Mouse (Mus musculus): ENCODE measurements around the gene Pfkp.

The Pfkp gene

DNA sequence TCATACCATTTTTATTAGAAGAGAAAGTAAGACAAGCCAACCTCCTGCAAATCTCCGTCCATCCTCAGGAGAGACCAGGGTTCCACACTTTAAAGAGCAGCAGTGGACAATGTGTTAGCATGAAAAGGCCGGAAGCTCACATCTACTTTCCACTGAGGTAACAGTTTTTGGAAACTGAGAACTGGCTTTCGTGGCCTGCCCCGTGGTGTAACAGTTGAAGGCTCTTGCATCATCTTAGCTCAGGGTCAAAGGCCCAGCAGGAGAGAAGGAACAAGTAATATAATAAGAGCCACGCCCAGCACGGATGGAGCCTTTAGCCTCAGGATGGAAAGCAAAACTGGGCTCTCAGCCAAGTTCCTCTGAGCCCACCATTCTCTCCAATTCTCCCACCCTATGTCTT, 12.1 kb downstream of the Pfkp start:
- no peak for DNase-seq

DNA sequence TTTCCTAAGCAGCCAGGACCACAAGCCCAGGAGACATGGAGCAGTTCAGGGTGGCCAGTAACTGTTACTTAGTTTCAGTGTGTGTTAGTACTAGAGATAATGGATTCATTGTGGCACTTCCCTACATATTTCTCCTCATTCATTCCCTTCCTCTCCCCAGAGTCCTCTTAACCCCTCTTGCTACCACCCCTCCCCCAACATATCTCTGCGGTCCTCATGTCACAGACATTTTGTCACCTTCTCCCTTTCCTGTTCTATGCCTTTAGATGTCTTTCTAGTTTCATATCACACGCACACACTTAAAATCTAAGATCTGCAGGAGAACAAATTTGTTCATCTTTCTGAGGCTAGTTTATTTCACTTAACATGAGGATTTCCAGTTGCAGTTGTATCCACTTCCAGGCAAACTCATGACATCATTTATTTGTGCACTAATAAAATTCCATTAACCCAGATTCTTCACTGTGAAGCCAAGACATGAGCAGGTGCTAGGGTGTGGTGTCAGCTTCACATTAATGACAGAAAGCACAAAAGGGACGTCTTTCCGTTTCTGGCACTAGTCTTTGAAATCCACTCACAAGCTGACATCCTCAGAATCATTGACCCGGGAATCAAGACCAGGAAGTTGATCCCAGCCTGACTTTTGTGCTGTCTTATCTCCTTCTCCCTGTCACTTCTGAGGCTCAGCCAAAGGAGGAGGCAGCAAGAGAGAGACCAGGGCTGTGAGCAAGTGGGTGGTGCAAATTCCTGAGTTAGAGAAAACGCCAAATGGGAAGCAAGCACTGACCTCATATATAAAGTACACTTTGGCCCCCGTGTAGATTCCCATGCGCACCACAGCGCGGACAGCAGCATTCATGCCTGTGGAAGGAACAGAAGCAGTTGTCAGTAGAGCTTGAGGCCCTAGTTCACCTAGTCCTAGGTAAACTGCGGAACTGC, 13.2 kb downstream of the Pfkp start:
- no peak for DNase-seq

DNA sequence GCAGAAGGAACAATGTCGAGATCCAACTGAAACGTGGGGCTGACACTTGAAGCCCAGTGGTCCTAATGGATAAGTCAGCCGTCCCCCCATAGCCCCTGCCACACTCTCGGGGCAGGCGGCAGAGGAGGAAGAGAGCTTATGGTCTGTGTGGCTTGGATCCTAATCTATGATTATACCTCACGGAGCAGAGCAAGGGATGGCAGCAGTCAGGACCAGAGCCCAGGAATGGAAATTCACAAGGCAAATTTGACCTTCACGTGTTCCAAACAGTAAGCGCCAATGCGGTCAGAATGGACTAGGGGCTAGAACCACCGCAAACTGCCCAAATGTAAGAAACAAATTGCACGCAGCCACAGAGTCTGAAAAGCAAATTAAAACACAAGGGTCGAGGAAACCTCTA, 14.5 kb downstream of the Pfkp start:
- no peak for DNase-seq

DNA sequence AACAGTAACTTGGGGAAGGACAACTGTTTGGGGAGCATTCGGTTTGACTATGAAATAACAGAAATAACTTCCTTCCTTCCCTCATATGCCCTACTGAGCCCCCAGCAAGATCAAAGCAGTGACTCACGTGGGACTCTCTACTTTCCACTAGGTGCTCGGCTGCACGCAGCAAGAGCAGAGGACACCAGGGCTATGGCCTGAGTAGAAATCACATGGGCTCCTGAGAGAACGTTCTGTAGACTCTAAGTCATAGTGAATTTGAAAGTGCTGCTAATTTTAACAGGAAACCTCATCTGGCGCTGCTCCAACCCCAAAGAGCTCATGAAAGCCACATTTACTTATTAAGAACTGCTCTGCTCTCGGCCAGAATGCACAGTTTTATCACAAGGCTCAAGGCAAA, 15.1 kb downstream of the Pfkp start:
- no peak for DNase-seq

DNA sequence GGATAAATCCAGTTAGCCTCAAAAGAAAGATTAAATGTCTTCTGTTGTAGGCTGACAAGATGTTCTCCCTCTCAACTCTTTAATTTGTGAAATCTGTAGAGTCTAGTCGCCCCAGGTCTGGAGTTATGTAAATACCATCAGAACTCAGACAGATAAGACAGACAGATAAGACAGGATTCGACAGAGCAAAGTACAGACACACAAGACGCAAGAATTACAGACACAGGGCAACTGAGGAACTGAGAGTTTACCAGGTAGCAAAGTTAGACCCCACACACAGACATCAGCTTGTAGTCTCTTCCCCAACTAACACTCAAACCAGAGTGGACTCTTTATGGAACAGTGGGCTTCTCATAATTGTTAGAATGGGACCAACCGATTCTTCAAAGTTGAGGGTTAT, 15.6 kb downstream of the Pfkp start:
- DNase-seq, result no peak

DNA sequence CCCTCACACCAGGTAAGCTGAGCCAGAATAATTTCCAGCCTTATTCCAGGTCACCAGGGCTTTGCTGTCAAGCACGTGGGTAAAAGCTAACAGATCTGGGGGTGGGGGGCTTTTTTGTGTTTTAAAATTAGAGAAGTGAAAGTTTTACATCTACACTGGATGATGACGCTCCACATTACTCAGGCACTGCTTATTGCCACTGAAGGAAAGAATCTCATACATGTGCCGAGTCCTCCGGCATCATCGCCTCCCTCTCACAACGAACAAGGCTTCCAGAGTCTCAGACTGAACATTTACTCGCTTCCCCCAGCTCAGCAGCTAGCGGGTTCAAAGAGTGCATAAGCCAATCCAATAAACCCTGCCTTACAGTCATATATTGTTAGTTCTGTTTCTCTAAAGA, 16.1 kb downstream of the Pfkp start:
- no peak for DNase-seq

DNA sequence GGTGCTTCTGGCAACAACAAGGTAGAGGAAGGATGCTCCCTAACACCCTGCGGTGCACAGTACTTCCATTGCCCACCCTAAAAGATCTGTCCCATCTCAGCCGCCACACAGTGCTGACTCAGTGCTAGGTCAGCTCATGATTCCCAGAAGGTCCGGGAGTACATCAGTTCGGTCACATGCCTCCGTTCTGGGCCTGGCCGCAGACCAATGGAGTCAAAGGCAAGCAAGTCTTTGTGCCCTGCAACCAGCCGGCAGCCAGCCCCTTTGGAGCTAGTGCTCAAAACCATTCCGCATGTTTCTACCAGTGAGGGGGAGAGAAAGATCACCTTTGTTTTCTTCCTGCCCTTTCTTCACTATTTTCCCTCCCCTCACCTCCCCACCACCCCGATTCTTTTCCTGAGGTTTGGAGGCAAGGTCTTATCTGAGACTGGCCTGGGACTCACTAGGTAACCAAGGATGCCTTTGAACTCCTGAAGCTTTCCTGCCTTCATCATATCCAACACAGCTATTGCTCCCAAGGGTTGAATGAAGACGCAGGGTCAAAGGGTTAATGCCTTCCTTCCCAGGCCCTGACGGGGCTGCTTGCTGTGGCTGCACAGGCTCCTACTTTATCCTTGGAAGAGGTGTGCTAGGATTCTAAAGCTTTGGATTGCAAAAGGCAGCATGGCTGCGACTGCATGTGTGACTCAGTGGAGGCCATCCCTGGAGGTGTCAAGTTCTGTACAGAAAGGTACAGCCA, 16.6 kb downstream of the Pfkp start:
- DNase-seq, result peak; percentile 36

DNA sequence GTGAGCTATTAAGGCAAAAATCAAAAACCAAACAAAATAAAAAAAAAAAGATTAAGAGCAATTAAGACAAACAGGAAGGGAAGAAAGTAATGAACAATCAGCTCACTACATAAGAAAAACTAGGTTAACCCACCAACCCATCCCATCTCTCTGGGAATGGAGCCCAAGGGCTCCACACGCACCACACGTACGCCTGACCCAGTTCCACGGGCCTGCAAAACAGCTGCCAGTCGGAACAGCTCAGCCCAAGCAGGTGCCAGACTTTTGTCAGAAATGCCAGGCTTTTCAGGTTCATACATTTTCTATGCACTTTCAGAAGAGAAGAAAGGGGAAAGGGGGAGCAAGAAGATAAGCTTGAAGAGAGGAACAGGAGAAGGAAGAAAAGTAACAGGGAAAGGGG, 17.9 kb downstream of the Pfkp start:
- DNase-seq, result no peak

DNA sequence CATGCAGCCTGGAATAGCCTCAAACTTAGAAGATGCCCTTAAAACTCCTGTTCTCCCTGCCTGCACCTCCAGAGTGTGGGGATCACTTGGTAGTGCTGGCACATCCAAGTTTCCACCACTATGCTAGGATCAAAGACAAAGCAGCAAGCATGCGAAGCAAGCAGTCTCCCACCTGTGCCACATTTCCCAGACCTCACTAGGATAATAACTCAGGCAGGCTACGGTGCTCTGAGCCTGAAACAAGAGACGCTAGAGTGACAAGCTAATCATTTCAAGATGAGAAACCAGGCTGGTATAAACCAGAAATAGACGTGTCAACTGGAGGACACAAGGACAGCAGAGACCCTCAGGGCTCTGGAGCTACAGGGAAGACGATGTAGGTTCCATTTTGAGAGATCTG, 18.6 kb downstream of the Pfkp start:
- DNase-seq, result peak; percentile 52

DNA sequence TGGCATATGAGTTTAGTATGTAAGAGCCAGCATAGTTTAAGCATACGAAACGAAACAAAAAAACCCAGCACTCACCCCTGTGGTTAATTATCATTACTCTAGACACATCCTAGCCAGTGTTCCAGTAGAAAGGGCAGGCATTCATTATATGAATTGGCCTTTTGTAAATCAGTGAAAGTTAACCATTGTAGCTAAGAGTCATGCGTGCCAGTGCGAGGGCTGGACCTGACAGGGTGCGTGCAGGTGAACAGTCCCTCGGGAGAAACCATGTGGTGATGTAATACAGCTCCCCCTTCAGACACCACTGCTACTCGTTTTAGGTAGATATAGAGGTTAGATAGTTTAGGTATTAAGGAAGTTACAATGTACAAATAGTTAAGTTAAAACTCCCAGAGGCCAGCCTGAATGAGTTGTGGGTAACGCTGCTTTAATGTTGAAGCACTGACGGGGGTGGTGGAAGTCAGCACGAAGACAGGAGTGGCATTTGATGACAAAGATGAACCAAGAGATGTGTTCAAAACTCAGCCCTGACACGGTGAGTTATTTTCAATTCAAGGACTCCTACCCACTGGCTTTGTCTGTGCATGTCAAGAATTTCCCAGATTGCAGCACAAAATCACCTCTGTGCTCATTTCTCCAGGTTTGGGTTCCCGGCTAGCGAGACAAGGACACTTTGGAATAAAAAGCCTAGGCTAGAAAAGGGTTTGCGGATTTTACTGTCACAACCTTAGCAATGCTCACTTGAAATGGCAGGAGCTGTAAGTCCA, 19.4 kb downstream of the Pfkp start:
- no peak for DNase-seq

DNA sequence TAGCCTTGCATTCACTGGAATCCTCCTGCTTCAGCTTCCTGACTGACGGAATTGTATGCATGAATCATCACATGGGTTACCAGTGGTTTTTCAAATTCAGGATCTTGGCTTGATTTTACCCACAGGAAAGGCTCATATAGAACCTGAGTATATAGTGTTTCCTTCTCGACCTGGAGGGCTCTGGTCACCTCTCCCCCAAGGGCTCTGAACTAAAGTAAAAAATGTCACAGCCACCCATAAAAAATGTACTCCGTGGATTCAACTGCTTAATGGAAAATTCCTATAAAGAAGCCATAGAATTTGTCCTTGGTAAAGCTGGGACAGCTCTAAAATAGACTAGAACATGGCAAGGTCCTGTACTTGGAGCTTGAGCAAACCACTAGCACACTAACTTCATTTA, 20.3 kb downstream of the Pfkp start:
- DNase-seq, result no peak

DNA sequence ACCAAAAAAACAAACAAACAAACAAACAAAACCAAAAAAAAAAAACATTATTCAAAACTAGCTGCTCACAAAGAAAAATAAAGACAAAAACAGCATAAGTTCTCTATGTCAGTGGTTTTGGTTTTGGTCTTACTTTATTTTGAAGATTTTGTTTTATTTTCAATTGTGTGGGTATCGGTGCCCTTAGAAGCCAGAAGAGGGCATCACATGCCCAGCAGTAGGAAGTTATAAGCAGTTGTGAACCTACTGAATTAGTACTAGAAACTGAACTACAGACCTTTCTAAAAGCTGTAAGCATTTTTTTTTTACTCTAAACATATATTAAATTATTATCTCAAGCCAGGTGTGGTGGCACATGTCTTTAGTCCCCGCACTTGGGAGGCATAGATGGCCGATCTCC, 21.2 kb downstream of the Pfkp start:
- DNase-seq, result no peak

DNA sequence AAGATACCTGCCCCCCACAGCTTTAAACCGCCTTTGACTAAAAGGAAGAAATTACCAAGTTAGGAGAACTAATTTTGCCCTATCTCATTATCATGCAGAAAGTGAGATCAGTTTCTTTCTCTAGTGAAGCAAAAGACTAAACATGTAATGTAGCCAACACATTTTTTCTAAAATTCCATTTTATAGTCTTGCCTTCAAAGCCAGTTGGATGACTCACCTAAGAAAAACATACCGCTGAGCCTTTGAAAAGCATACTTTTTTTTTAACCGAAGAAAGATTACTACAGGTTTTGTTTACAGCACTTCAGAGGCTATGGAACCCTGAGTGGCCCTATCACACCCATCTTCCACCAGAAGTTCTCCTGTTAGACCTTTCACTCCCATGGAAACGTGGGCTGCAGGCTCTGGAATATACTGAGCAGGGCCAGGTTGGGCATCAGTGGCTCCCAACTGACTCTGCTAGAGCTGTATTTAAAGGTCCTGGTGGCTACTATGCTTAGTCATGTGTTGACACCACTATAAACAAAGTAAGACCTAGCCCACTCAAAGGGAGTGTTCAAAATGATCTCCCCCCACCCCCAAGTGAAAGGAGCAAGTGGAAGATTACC, 22.0 kb downstream of the Pfkp start:
- no peak for DNase-seq

DNA sequence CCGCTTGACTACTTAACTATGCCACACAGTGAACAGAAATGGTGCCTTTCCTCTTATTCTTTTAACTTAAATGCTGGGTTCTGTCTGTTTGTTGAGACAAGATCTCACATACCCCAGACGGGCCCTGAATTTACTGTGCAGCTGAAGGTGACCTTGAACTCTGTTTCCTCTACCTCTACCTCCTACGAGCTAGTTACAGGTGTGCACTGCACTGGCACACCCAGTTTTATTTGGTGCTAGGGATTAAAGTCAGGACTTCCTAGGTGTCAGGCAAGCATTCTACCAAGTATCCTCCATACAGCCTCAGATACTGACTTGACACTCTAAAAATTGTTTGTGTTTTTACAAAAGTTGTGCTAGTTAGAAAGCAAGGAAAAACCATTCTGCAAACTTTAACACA, 22.6 kb downstream of the Pfkp start:
- no peak for DNase-seq

DNA sequence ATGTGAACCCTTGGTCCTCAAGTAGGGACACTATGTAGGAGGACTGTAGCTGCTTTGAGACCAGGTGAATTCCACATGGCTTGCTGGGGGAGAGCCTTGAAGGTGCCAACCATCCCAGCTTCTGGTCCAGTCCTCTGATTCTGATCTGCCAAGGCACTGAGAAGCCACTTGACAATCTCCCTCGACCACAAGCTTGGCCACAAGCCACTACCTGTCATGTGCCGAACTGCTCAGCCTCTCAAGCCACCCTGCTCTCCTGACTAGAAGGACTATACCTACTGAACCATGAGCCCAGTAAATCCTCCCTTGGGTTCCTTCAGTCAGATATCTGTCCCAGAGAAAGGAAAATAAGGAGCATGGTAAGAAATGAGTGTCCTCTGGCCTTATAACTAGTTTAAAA, 24.0 kb downstream of the Pfkp start:
- DNase-seq, result no peak

DNA sequence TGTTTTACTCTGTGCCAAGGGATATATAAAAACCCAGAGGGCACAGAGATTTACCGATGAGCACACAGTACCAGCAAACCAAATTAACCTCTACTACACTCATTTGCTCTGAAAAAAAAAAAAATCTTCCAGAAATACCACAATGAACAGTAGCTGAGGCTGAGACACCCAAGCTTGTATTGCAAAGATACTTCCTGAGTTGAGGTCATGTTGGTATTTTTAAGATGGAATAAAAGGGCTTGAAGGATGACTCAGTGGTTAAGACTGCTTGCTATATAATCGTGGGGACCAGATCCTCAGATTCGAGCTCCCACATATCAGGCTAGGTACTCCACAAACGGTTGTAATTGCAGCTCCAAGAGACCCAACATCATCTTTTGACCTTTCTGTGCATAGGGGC, 24.5 kb downstream of the Pfkp start:
- DNase-seq, result no peak

DNA sequence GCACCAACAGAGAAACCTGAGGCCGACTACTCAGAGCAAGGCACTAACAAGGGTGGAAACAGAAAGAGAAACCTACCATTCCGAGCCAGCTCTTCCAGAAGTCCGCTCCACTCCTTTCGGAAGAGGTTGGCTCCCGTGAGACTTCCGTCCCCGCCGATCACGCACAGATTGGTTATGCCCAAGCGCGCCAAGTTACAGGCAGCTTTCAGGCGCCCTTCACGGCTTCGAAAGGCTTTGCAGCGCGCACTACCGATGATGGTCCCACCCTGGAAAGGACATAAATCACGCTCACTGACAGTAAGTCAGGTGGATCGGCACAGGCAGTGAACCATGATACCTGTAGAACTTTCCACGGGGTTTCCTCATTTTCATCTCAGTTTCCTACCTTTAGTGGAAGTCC, 26.7 kb downstream of the Pfkp start:
- DNase-seq, result no peak

DNA sequence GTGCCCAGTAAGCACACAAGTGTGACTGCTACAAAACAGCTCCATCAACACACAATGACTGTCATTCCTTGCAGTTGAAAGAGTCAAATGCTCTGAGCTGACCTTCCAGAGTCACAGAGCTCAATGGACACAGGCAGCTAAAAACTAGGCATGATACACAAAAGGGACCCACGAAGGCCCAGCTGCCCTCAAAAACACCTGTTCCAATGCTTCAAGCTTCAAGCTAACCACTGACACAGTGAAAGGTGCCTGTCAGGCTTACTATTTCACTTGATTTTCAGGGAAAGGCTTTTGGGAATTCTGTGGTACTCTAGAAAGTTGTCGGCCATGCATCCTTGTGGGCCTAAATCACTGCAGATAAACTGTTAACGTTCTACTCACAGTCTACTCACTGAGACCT, 28.3 kb downstream of the Pfkp start:
- DNase-seq, result no peak

DNA sequence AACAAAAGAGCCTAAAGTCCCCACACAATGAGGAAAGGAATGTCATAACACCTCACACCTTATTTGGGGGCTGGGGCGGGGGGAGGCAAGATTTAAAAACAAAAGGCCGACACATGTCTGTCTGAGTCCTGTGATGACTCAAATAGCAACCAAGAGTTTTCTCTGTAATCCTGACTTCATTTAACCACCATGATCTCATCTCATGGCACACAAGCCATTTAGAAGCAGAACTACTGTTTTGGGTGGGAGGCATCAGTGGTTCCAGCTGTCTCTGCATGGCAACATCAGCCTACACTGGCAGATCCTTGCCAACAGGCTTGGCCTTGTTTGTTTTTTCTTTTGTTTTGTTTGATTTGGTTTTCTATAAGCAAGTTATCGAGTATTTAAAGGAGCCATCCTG, 29.9 kb downstream of the Pfkp start:
- DNase-seq, result no peak

DNA sequence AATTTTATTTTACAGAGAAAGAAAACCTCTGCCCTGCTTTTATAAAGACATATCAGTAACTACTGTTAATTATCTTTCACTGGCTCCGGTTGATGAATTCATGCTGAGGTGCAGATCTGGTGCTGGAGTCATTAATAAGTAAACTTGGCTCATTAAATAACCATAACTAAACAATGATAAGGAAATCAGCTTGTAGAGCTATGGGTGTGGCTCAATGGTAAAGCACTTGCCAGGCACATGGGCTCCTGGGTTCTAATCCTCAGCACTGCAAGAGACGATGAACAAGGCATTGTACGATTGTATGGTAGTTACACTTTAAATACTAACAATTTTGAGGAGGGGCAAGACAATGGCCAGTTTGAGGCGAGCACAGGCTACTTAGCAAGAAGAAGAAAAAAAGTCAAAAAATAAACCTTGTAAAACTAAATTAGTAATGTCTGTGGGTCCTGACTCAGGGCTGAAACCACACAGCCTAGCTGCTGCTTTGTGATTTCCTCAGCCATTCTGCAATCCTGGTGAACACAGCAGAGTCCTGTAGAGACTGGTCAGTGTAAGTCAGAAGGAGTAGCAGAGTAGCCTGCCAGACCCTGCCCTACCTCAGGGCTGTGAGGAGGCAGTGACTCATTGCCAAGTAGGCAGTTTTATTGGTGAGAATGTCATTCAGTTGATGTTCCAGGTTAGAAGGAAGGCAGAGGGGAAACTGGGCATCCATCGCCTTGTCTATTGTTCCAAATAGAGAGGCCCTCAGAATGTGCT, 34.7 kb downstream of the Pfkp start:
- no peak for DNase-seq

DNA sequence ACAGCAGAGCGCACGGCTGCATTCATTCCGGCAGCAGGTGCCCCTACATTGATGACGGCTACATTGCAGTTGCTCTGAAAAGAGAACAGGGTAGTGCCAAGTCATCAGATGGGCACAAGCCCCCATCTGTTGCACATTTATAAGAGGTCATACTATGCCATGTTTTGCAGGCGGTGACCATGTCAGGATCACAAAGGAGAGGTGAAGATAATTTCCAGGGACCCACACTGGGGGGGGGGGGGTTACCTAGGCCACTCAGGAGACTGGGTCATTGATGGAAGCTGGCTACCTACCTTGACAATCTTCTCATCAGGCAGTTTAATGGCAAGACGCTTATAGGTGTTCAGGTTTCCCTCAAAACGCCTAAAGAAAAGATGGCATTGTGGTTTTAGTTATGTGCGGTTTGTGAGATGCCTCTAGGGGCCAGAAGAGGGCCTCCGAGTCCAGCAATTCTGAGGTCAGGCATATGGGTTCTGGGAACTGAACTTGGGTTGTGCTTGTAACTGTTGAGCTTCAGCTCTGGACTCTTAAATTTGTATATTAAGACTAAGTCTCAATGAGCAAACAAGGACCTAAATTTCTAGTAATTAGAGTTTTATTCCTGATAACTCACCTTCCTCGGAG, 45.7 kb downstream of the Pfkp start:
- peak; percentile 11 for DNase-seq

DNA sequence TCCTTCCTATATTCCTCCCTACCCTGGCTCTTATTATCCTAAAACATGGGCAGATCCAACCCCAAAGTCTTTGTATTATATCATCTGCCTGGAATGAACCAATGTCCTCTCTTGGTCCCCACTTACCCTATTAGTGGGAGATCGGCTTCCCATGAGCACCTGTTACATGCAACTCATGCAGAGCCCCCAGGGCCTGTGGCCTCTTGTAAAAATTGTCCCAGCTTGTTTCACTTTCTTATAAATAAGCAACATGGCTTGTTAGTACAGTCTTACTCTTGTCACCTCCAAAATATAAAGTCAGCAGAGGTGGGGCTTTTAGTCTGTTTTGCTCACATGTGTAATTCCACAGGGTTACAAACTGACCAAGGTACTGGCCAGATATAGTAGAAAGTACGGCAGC, 46.9 kb downstream of the Pfkp start:
- no peak for DNase-seq
